Mouse (Mus musculus): ENCODE measurements around the gene Mitf.

The Mitf gene

GRCm38 (mm10) chr6:97826642-97827275 is 19.9 kb downstream of the Mitf start:
- DNase-seq, result no peak

GRCm38 (mm10) chr6:97828021-97828420 is 21.2 kb downstream of the Mitf start:
- no peak for DNase-seq

- DNase-seq, result no peak
Measured at GRCm38 (mm10) chr6:97828822-97829719, 22.2 kb downstream of the Mitf start.

GRCm38 (mm10) chr6:97832501-97832900 is 25.6 kb downstream of the Mitf start:
- no peak for DNase-seq

GRCm38 (mm10) chr6:97836176-97836575 is 29.3 kb downstream of the Mitf start:
- DNase-seq, result no peak

- no peak for DNase-seq
Measured at GRCm38 (mm10) chr6:97837711-97838110, 30.9 kb downstream of the Mitf start.

GRCm38 (mm10) chr6:97839568-97839967 is 32.7 kb downstream of the Mitf start:
- no peak for DNase-seq

GRCm38 (mm10) chr6:97844112-97844511 is 37.3 kb downstream of the Mitf start:
- DNase-seq, result no peak

- DNase-seq, result no peak
Measured at GRCm38 (mm10) chr6:97848191-97848857, 41.5 kb downstream of the Mitf start.

- no peak for DNase-seq
Measured at GRCm38 (mm10) chr6:97854236-97854635, 47.4 kb downstream of the Mitf start.

GRCm38 (mm10) chr6:97855420-97856170 is 48.7 kb downstream of the Mitf start:
- no peak for DNase-seq

- DNase-seq, result no peak
Measured at GRCm38 (mm10) chr6:97856502-97856901, 49.6 kb downstream of the Mitf start.

- no peak for DNase-seq
Measured at GRCm38 (mm10) chr6:97857690-97858089, 50.8 kb downstream of the Mitf start.

GRCm38 (mm10) chr6:97866575-97866974 is 59.7 kb downstream of the Mitf start:
- no peak for DNase-seq

GRCm38 (mm10) chr6:97868005-97868404 is 61.2 kb downstream of the Mitf start:
- no peak for DNase-seq

- no peak for DNase-seq
Measured at GRCm38 (mm10) chr6:97869953-97870352, 63.1 kb downstream of the Mitf start.

GRCm38 (mm10) chr6:97871296-97872030 is 64.6 kb downstream of the Mitf start:
- no peak for DNase-seq

GRCm38 (mm10) chr6:97873102-97873501 is 66.2 kb downstream of the Mitf start:
- DNase-seq, result no peak

- no peak for DNase-seq
Measured at GRCm38 (mm10) chr6:97876990-97877389, 70.1 kb downstream of the Mitf start.

- no peak for DNase-seq
Measured at GRCm38 (mm10) chr6:97877492-97877891, 70.6 kb downstream of the Mitf start.

- no peak for DNase-seq
Measured at GRCm38 (mm10) chr6:97880363-97880762, 73.5 kb downstream of the Mitf start.

GRCm38 (mm10) chr6:97881935-97882334 is 75.1 kb downstream of the Mitf start:
- DNase-seq, result no peak

Data from thymus, adult 18-20 months (tissue).